Mouse (Mus musculus): Measurements from ENCODE around the gene Cdkn3.

DNA sequence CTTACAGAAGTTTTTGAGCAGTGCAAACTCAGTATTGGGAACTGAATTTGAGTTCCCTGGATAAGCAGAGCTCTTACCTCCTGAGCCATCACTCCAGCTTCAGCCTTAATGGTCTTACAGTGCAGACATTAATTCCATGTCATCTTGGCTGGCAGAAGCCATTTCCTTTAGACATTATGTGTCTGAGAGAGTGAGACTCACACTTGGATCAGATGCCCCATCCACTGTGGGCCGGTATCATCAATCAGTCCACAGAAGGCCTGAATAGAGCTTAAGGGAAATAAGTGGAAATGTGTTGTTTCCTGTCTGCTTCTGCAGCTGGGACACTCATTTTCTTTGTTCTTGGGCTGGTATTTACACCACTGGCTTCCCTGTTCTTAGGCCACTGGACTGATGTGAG, 43.5 kb downstream of the Cdkn3 start:
- TF ChIP-seq POLR2A (IDR thresholded peaks at IDR 0.05; ENCODE audit: borderline replicate concordance, insufficient read depth, low read length) (no peak), CTCF (IDR thresholded peaks at IDR 0.05; ENCODE audit: borderline replicate concordance, insufficient read depth, low read depth, low read length) (no peak)
